Mouse (Mus musculus) heart, embryonic 14.5 days (tissue): Measurements from ENCODE around the gene Tmco4. TPM values are rescaled to one million over a fixed set of nuclear protein-coding genes. Genes with fewer than 3 reads are reported as not detected.
A peak's percentile ranks its signal among the peaks of the same experiment; 100 is the strongest.

ENCODE experiments used
- ATAC-seq: fragments of 200-750 bp; cut with Nextera tagmentation; 2 replicates; pipeline ENCODE4 v1.8.0; 2017; ENCODE audit warnings: low read depth, moderate TSS enrichment; ENCODE audit not compliant: insufficient number of reproducible peaks, insufficient read depth, low FRiP score
- H3K27ac ChIP-seq, 2 experiments: fragments of 200-500 bp in 1 of 2; fragments of 300-500 bp in 1 of 2; sonication (generic) in 1 of 2; replicated peaks in 1 of 2; 2 replicates each; pipeline ENCODE4 v1.5.1; 2012 to 2014; ENCODE audit warnings: low read depth in 2 of 2, low read length in 2 of 2, control low read depth in 1 of 2, mild to moderate bottlenecking in 1 of 2, mixed read lengths in 1 of 2; ENCODE audit not compliant: control insufficient read depth in 1 of 2, insufficient read depth in 1 of 2
- H3K27me3 ChIP-seq: fragments of 300-500 bp; sonication (generic); 2 replicates; pipeline ENCODE4 v1.6.1; 2014; ENCODE audit warnings: mild to moderate bottlenecking, low read length, control low read depth; ENCODE audit not compliant: control insufficient read depth, insufficient read depth
- H3K36me3 ChIP-seq: fragments of 300-500 bp; sonication (generic); 2 replicates; pipeline ENCODE4 v1.6.1; 2014; ENCODE audit warnings: mild to moderate bottlenecking, control low read depth, low read length, mixed read lengths; ENCODE audit not compliant: control insufficient read depth, insufficient read depth
- H3K4me1 ChIP-seq, 2 experiments: fragments of 200-500 bp in 1 of 2; fragments of 300-500 bp in 1 of 2; sonication (generic) in 1 of 2; 2 replicates each; pipeline ENCODE4 v1.6.1; 2012 to 2014; ENCODE audit warnings: low read length in 2 of 2, control low read depth in 1 of 2, mixed read lengths in 1 of 2; ENCODE audit not compliant: control insufficient read depth in 2 of 2, insufficient read depth in 2 of 2
- H3K4me2 ChIP-seq: fragments of 300-500 bp; sonication (generic); 2 replicates; pipeline ENCODE4 v1.6.1; 2014; ENCODE audit warnings: mild to moderate bottlenecking, low read length
- H3K4me3 ChIP-seq, 2 experiments: fragments of 200-500 bp in 1 of 2; fragments of 300-500 bp in 1 of 2; sonication (generic) in 1 of 2; 2 replicates each; pipeline ENCODE4 v1.5.1; 2012 to 2014; ENCODE audit warnings: low read length in 2 of 2, mild to moderate bottlenecking in 2 of 2, control low read depth in 1 of 2, low read depth in 1 of 2, moderate library complexity in 1 of 2; ENCODE audit not compliant: control insufficient read depth in 1 of 2, insufficient read depth in 1 of 2
- H3K9ac ChIP-seq: fragments of 300-500 bp; sonication (generic); 2 replicates; pipeline ENCODE4 v1.6.1; 2014; ENCODE audit warnings: mild to moderate bottlenecking, low read length
- H3K9me3 ChIP-seq: fragments of 300-500 bp; sonication (generic); 2 replicates; pipeline ENCODE4 v1.6.1; 2016; ENCODE audit warnings: low read length, control low read depth; ENCODE audit not compliant: control insufficient read depth
- WGBS: fragments of 180-500 bp; shearing (Covaris S2); extraction: QIAGEN DNeasy Blood & Tissue Kit; methylation state at CpG from one replicate; pipeline ENCODE4 v1.1.7; 2014; 5-methylcytosine and 5-hydroxymethylcytosine counted together
- polyA plus RNA-seq: library from polyadenylated mRNA; unstranded; fragments of >200 nt; fragmentation: Nextera tagmentation; extraction: Ambion mirVana; gene quantifications from 2 replicates; pipeline ENCODE4 v1.2.1, GENCODE M21; 2014

Gene Tmco4
- polyA plus RNA-seq, 1 experiment from 2014 or later, result 4.8 TPM

- H3K4me2 ChIP-seq, result no peak overlapping the region
- WGBS, result 85% methylated on average over 3 of the region's 3 CpGs
- H3K9me3 ChIP-seq, result no peaks in the 10 kb centered on the region
- no peak for ATAC-seq
- no peaks in the 10 kb centered on the region for H3K36me3 ChIP-seq
- no peak overlapping the region for H3K4me3 ChIP-seq
- no peak overlapping the region for H3K27ac ChIP-seq
- no peaks in the 10 kb centered on the region for H3K4me1 ChIP-seq
- H3K27me3 ChIP-seq, result no peaks in the 10 kb centered on the region
- no peak overlapping the region for H3K9ac ChIP-seq
Measured at GRCm38 (mm10) chr4:139007353-139007752, 34.7 kb downstream of the Tmco4 start.

DNA sequence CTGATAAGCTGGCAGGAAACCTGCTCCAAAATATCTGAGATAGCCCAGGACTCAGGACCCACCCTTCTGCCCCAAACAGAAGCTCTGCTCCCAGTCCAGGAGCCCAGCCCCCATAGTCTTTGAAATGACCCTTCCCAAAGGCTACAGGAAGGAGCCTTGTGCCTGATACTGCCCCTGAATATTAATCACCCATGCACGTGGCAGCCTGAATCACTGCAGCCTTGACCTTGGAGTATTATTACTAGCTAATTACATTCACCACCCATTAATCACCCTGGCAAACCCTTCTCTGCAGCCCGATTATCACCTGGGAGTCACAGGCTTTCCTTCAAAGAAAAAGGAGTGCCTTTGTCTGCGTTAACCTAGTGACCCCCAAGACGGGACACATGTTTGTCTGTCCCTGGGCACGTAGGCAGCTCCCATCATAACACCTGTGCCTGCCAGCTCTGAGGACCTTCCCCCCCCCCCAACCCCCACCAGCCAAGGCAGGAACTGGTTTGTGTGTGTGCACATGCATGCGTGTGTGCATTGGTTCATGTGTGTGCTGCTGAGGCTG, 35.4 kb downstream of the Tmco4 start:
- Histone ChIP-seq H3K4me1 (no peaks in the 10 kb centered on the region), H3K27me3 (no peaks in the 10 kb centered on the region), H3K36me3 (no peaks in the 10 kb centered on the region), H3K4me3 (no peak overlapping the region), H3K4me2 (no peak overlapping the region), H3K9ac (no peak overlapping the region), H3K27ac (no peak overlapping the region), H3K9me3 (no peaks in the 10 kb centered on the region)
- WGBS, result 61% methylated on average over 6 of the region's 6 CpGs
- ATAC-seq, result no peak

DNA sequence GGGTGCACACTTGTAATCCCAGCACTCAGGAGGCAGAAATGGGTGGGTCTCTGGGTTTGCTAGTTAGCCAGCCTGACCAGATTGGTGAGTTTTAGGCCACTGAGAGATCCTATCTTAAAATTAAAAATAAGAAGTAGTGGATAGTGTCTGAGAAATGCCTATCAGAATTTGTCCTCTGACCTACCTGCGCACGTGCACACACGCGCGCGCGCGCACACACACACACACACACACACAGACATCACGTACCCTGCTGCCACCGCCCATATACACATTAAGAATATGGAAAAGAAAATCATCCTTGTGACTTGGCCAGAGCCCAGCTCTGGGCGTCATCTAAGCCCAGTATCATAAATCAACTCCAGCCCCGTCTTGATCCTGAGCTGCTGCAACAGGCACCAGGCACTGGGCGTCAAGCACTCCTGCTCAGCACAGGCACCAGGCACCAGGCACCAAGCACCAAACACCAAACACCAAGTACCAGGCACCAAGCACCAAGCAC, 38.6 kb downstream of the Tmco4 start:
- 90% methylated on average over 13 of the region's 13 CpGs for WGBS
- no peak overlapping the region for H3K4me2 ChIP-seq
- H3K27ac ChIP-seq, result no peak overlapping the region
- no peak overlapping the region for H3K9ac ChIP-seq
- ATAC-seq, result no peak
- H3K36me3 ChIP-seq, result no peaks in the 10 kb centered on the region
- no peak overlapping the region for H3K4me3 ChIP-seq
- H3K4me1 ChIP-seq, result no peaks in the 10 kb centered on the region
- H3K9me3 ChIP-seq, result peaks cover 7% of the 10 kb centered on the region; the same call in 1 of the 2 replicates
- no peaks in the 10 kb centered on the region for H3K27me3 ChIP-seq

DNA sequence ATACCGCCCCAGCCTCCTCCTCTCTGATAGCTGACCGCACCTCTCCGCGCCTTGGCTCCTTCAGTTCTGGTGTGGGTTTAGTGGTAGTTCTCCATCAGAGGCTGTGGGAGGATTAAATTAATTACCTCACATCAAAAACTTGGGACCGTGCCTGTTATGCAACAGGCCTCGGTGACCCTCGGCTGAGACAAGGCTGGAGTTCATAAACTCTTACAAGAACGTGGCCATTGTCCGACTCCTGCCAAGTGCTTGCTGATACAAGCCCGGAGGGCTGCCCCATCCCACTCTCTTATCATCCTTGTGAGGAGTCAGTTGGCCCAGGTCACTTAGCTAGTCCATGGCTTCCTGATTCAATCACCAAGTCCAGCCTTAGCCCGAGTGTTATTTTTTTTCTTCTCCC, 40.6 kb downstream of the Tmco4 start:
- Histone ChIP-seq H3K4me3 (no peak overlapping the region), H3K9ac (no peak overlapping the region), H3K4me1 (peaks cover 0 to 1% of the 10 kb centered on the region in 2 experiments; a peak in 1 of 4 replicates), H3K36me3 (no peaks in the 10 kb centered on the region), H3K4me2 (no peak overlapping the region), H3K27me3 (no peaks in the 10 kb centered on the region), H3K27ac (no peak overlapping the region), H3K9me3 (peaks cover 7% of the 10 kb centered on the region; the same call in 1 of the 2 replicates)
- no peak for ATAC-seq
- 70% methylated on average over 11 of the region's 11 CpGs for WGBS

- Histone ChIP-seq H3K4me1 (peaks cover 4 to 9% of the 10 kb centered on the region in 2 experiments; a peak in 3 of 4 replicates), H3K27ac (no peak overlapping the region), H3K9me3 (peaks cover 7% of the 10 kb centered on the region; the same call in 1 of the 2 replicates), H3K9ac (no peak overlapping the region), H3K4me2 (no peak overlapping the region), H3K36me3 (no peaks in the 10 kb centered on the region), H3K4me3 (no peak overlapping the region), H3K27me3 (no peaks in the 10 kb centered on the region)
- no peak for ATAC-seq
- WGBS, result 76% methylated on average over 6 of the region's 6 CpGs
Measured at GRCm38 (mm10) chr4:139014793-139015192, 42.1 kb downstream of the Tmco4 start.

DNA sequence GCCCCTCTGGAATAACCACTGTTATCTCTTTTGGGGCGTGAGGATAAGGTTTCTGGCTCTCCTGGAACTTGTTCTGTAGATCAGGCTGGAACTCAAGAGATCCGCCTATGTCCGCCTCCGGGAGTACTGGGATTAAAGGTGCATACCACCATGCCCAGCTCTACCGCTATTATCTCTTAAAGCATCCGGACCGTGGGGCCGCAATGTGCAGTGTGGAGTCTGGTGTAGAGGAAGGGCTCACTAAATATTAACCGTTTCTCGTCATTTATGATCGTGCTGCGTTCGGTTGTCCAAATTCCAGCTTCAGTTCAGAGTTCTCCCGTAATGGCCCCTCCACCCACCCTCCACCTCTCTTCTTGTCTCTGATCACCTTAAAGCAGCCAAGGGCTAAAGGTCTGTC, 45.7 kb downstream of the Tmco4 start:
- Histone ChIP-seq H3K27me3 (no peaks in the 10 kb centered on the region), H3K9ac (no peak overlapping the region), H3K4me3 (no peak overlapping the region), H3K4me2 (no peak overlapping the region), H3K4me1 (peaks cover 11 to 18% of the 10 kb centered on the region in 2 experiments), H3K36me3 (no peaks in the 10 kb centered on the region; the same call in 1 of the 2 replicates), H3K9me3 (peaks cover 7% of the 10 kb centered on the region; the same call in 1 of the 2 replicates), H3K27ac (no peak overlapping the region)
- 64% methylated on average over 14 of the region's 14 CpGs for WGBS
- ATAC-seq, result no peak

GRCm38 (mm10) chr4:139018976-139019375, 46.3 kb downstream of the Tmco4 start:
- Histone ChIP-seq H3K4me1 (peaks cover 11 to 18% of the 10 kb centered on the region in 2 experiments), H3K9ac (no peak overlapping the region), H3K4me3 (no peak overlapping the region), H3K4me2 (no peak overlapping the region), H3K9me3 (peaks cover 7% of the 10 kb centered on the region; the same call in 1 of the 2 replicates), H3K27me3 (no peaks in the 10 kb centered on the region), H3K27ac (no peak overlapping the region), H3K36me3 (no peaks in the 10 kb centered on the region; the same call in 1 of the 2 replicates)
- no peak for ATAC-seq
- 77% methylated on average over 4 of the region's 4 CpGs for WGBS

DNA sequence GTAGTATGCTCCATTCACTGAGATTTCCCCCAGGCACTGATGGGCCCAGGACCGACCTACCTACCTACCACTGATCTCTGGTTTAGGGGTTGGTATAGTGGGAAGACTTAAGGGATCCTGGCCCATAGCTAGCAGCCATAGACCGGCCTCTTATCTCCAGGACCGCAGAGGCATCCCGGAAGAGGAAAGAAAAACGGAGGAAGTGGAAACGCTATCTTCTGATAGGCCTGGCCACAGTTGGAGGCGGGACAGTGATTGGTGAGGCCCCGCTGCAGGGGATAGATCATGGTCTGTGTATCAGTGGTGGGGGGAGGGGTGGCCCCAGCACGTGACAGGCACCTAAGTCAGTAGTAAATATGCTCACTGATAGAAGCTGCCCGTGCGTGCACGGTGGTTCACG, 46.7 kb downstream of the Tmco4 start:
- peaks cover 11 to 18% of the 10 kb centered on the region in 2 experiments for H3K4me1 ChIP-seq
- H3K36me3 ChIP-seq, result no peaks in the 10 kb centered on the region; the same call in 1 of the 2 replicates
- H3K4me2 ChIP-seq, result peak overlapping the region; percentile 8; the same call in 1 of the 2 replicates
- no peak overlapping the region for H3K27ac ChIP-seq
- no peak overlapping the region for H3K9ac ChIP-seq
- WGBS, result 39% methylated on average over 13 of the region's 13 CpGs
- H3K27me3 ChIP-seq, result no peaks in the 10 kb centered on the region
- H3K4me3 ChIP-seq, result no peak overlapping the region
- ATAC-seq, result no peak
- peaks cover 6% of the 10 kb centered on the region; the same call in 1 of the 2 replicates for H3K9me3 ChIP-seq
